Mouse (Mus musculus): ENCODE results near the gene Rnf213. TPM values are rescaled to one million over a fixed set of nuclear protein-coding genes. Genes with fewer than 3 reads are reported as not detected.

Gene Rnf213
- polyA plus RNA-seq (2012; rRNA removed) = 47.9 and 52.5 TPM in 2 replicates

GRCm38 (mm10) chr11:119392800-119393482 lies at the start of gene Rnf213:
TSS of gene Rnf213 (plus strand) at chr11:119393100.
- H3K36me3 ChIP-seq (ENCODE audit: control insufficient read depth, insufficient read depth, low read length) = no peaks in the 10 kb centered on the region
- peaks cover 53% of the 10 kb centered on the region for H3K4me1 ChIP-seq (replicated peaks; ENCODE audit: control insufficient read depth, insufficient read depth, low read length)
- 0 out of 2 replicates have a peak, but pooled peaks have one; percentile 25 for TF ChIP-seq POLR2A (IDR thresholded peaks at IDR 0.05; ENCODE audit: control insufficient read depth, extremely low read depth, insufficient read depth, low read length, poor library complexity)
- peak; percentile 75; the same call in 1 of the 2 replicates for TF ChIP-seq CTCF (IDR thresholded peaks at IDR 0.05; ENCODE audit: borderline replicate concordance, control insufficient read depth, extremely low read depth, insufficient read depth, low read length, poor library complexity)
- DNase-seq = peak; percentile 73
- no peaks in the 10 kb centered on the region; the same call in 1 of the 2 replicates for H3K27me3 ChIP-seq (ENCODE audit: control insufficient read depth, insufficient read depth, low read length)
- H3K27ac ChIP-seq (ENCODE audit: control insufficient read depth, insufficient read depth, low read length) = peak within 1 kb of the TSS; percentile 76
- peak within 1 kb of the TSS; percentile 97 for H3K4me3 ChIP-seq (ENCODE audit: control insufficient read depth, insufficient read depth, low read length)
- WGBS = under 1% methylated on average over 19 of the region's 19 CpGs

DNA sequence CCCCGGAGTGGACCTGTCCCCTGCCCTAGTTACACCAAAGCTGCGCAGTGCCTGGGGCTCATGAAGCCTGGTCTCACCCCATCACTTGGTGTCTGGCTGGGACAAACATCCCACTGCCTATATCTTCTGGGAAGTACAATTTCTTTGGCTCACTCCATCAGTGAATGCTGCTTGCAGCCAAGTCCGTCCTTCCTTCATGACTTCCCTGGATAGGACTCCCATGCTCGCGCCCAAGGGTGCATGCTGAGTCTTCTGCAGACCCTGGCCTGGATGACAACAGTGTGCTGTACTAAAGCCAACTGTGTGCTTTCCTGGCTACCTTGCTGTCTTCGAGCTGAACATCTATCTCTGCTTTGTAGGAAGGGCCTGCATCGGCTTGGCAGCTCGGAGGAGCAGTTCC lies 48.7 kb upstream of the Rnf213 start:
- 84% methylated on average over 8 of the region's 8 CpGs for WGBS
- no peaks in the 10 kb centered on the region for H3K36me3 ChIP-seq (ENCODE audit: control insufficient read depth, insufficient read depth, low read length)
- no peak overlapping the region for H3K4me3 ChIP-seq (ENCODE audit: control insufficient read depth, insufficient read depth, low read length)
- TF ChIP-seq POLR2A (IDR thresholded peaks at IDR 0.05; ENCODE audit: control insufficient read depth, extremely low read depth, insufficient read depth, low read length, poor library complexity) (no peak), CTCF (IDR thresholded peaks at IDR 0.05; ENCODE audit: borderline replicate concordance, control insufficient read depth, extremely low read depth, insufficient read depth, low read length, poor library complexity) (no peak)
- no peak overlapping the region for H3K27ac ChIP-seq (ENCODE audit: control insufficient read depth, insufficient read depth, low read length)
- peaks cover 15% of the 10 kb centered on the region for H3K4me1 ChIP-seq (replicated peaks; ENCODE audit: control insufficient read depth, insufficient read depth, low read length)
- no peak for DNase-seq
- H3K27me3 ChIP-seq (ENCODE audit: control insufficient read depth, insufficient read depth, low read length) = no peaks in the 10 kb centered on the region

- peak; percentile 22 for DNase-seq
- Histone ChIP-seq H3K27me3 (ENCODE audit: control insufficient read depth, insufficient read depth, low read length) (no peaks in the 10 kb centered on the region), H3K36me3 (ENCODE audit: control insufficient read depth, insufficient read depth, low read length) (no peaks in the 10 kb centered on the region), H3K4me1 (replicated peaks; ENCODE audit: control insufficient read depth, insufficient read depth, low read length) (peaks cover 15% of the 10 kb centered on the region), H3K4me3 (ENCODE audit: control insufficient read depth, insufficient read depth, low read length) (no peak overlapping the region), H3K27ac (ENCODE audit: control insufficient read depth, insufficient read depth, low read length) (no peak overlapping the region)
- TF ChIP-seq CTCF (IDR thresholded peaks at IDR 0.05; ENCODE audit: borderline replicate concordance, control insufficient read depth, extremely low read depth, insufficient read depth, low read length, poor library complexity) (no peak), POLR2A (IDR thresholded peaks at IDR 0.05; ENCODE audit: control insufficient read depth, extremely low read depth, insufficient read depth, low read length, poor library complexity) (no peak)
- WGBS = 12% methylated on average over 6 of the region's 6 CpGs
These were observed 48.0 kb upstream of the Rnf213 start for GRCm38 (mm10) chr11:119344865-119345264.

- no peaks in the 10 kb centered on the region for H3K27me3 ChIP-seq (ENCODE audit: control insufficient read depth, insufficient read depth, low read length)
- TF ChIP-seq POLR2A (IDR thresholded peaks at IDR 0.05; ENCODE audit: control insufficient read depth, extremely low read depth, insufficient read depth, low read length, poor library complexity) (no peak), CTCF (IDR thresholded peaks at IDR 0.05; ENCODE audit: borderline replicate concordance, control insufficient read depth, extremely low read depth, insufficient read depth, low read length, poor library complexity) (no peak)
- H3K27ac ChIP-seq (ENCODE audit: control insufficient read depth, insufficient read depth, low read length) = no peak overlapping the region
- 51% methylated on average over 4 of the region's 4 CpGs for WGBS
- no peaks in the 10 kb centered on the region for H3K36me3 ChIP-seq (ENCODE audit: control insufficient read depth, insufficient read depth, low read length)
- no peak for DNase-seq
- H3K4me1 ChIP-seq (replicated peaks; ENCODE audit: control insufficient read depth, insufficient read depth, low read length) = peaks cover 18% of the 10 kb centered on the region
- H3K4me3 ChIP-seq (ENCODE audit: control insufficient read depth, insufficient read depth, low read length) = no peak overlapping the region
These were observed 45.8 kb upstream of the Rnf213 start for GRCm38 (mm10) chr11:119347125-119347524.

DNA sequence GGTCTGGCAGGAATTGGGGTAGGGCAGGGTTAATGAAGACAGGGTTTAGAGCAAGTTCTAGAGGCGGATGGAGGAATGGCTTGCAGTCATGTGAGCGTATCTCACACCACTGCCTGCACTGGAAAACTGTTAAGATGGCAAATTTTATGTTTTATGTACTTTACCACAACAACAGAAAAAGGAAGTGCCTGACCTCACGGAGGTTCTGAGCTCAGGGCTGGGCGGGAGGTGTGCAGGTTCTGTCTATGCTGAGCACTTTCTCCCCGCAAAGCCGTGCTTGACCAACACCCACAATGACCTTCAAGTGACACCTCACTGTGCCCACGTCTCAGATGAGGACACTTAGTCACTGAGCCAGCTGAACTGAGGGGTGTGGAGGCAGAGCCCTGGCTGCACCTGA lies 40.8 kb upstream of the Rnf213 start:
- Histone ChIP-seq H3K4me1 (replicated peaks; ENCODE audit: control insufficient read depth, insufficient read depth, low read length) (peaks cover 34% of the 10 kb centered on the region), H3K27me3 (ENCODE audit: control insufficient read depth, insufficient read depth, low read length) (no peaks in the 10 kb centered on the region)
- no peak for DNase-seq

GRCm38 (mm10) chr11:119353946-119354345 lies 39.0 kb upstream of the Rnf213 start:
- DNase-seq = no peak
- no peaks in the 10 kb centered on the region for H3K27me3 ChIP-seq (ENCODE audit: control insufficient read depth, insufficient read depth, low read length)
- H3K4me3 ChIP-seq (ENCODE audit: control insufficient read depth, insufficient read depth, low read length) = no peak overlapping the region
- TF ChIP-seq CTCF (IDR thresholded peaks at IDR 0.05; ENCODE audit: borderline replicate concordance, control insufficient read depth, extremely low read depth, insufficient read depth, low read length, poor library complexity) (no peak), POLR2A (IDR thresholded peaks at IDR 0.05; ENCODE audit: control insufficient read depth, extremely low read depth, insufficient read depth, low read length, poor library complexity) (no peak)
- H3K27ac ChIP-seq (ENCODE audit: control insufficient read depth, insufficient read depth, low read length) = no peak overlapping the region
- no peaks in the 10 kb centered on the region for H3K36me3 ChIP-seq (ENCODE audit: control insufficient read depth, insufficient read depth, low read length)
- WGBS = 77% methylated on average over 4 of the region's 4 CpGs
- peaks cover 30% of the 10 kb centered on the region for H3K4me1 ChIP-seq (replicated peaks; ENCODE audit: control insufficient read depth, insufficient read depth, low read length)

More for the DNA sequence above, 40.8 kb upstream of the Rnf213 start:
- TF ChIP-seq CTCF (IDR thresholded peaks at IDR 0.05; ENCODE audit: borderline replicate concordance, control insufficient read depth, extremely low read depth, insufficient read depth, low read length, poor library complexity) (no peak), POLR2A (IDR thresholded peaks at IDR 0.05; ENCODE audit: control insufficient read depth, extremely low read depth, insufficient read depth, low read length, poor library complexity) (no peak)
- Histone ChIP-seq H3K36me3 (ENCODE audit: control insufficient read depth, insufficient read depth, low read length) (no peaks in the 10 kb centered on the region), H3K4me3 (ENCODE audit: control insufficient read depth, insufficient read depth, low read length) (no peak overlapping the region), H3K27ac (ENCODE audit: control insufficient read depth, insufficient read depth, low read length) (no peak overlapping the region)
- 10% methylated on average over 7 of the region's 7 CpGs for WGBS

Data from thymus, adult 2 months (tissue).